Mouse (Mus musculus): ENCODE measurements around the gene Alppl2.

DNA sequence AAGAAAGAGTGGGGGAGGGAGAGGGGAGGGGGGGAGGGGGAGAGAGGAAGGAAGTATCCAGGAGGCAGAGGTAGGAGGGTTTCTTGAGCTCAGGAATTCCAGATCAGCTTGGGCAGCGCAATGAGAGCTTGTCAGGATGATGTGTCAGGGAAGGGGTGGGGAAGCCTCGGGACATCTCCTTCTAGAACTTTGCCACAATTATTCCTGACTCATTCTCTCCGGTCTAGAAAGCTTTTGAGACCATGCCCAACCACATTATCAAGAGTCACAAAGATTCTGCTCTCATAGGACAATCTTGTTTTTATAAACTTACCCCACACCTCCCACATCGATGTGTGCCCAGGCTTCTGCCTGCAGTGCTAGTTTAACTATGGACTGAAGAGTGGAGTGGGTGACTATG, 42.1 kb upstream of the Alppl2 start:
- TF ChIP-seq CTCF (IDR thresholded peaks at IDR 0.05; ENCODE audit: low read depth, low read length): no peak
- no peak for TF ChIP-seq POLR2A (IDR thresholded peaks at IDR 0.05; ENCODE audit: borderline replicate concordance, low read depth, low read length)
